Mouse (Mus musculus) NIH3T3 (cell line): ENCODE results near the gene Kat8.

Experiments used
- DNase-seq: peaks from one replicate; pipeline ENCODE4 v3.0.0-alpha.2; 2012; ENCODE audit warnings: low read depth

Kat8 gene

GRCm38 (mm10) chr7:127897542-127897941 lies 14.8 kb upstream of the Kat8 start:
- DNase-seq = no peak

- DNase-seq = no peak
Observed at GRCm38 (mm10) chr7:127898179-127898956, 13.9 kb upstream of the Kat8 start.

- DNase-seq = no peak
Observed at GRCm38 (mm10) chr7:127899997-127900396, 12.3 kb upstream of the Kat8 start.

GRCm38 (mm10) chr7:127901772-127902171 lies 10.5 kb upstream of the Kat8 start:
- no peak for DNase-seq

GRCm38 (mm10) chr7:127903971-127904796 lies 8.1 kb upstream of the Kat8 start, which contains the start of gene Bckdk:
Gene Bckdk (plus strand): TSS chr7:127904082.
- peak; percentile 90 for DNase-seq

GRCm38 (mm10) chr7:127907939-127908338 lies 4.4 kb upstream of the Kat8 start:
- no peak for DNase-seq

GRCm38 (mm10) chr7:127908656-127909055 lies 3.7 kb upstream of the Kat8 start:
- DNase-seq = no peak

GRCm38 (mm10) chr7:127912938-127913337 lies 622 bp downstream of the Kat8 start:
- DNase-seq = no peak

- DNase-seq = no peak
Observed at GRCm38 (mm10) chr7:127915293-127915692, 3.0 kb downstream of the Kat8 start.

GRCm38 (mm10) chr7:127918203-127918602 lies 5.9 kb downstream of the Kat8 start:
- peak; percentile 66 for DNase-seq

GRCm38 (mm10) chr7:127919290-127919689 lies 7.0 kb downstream of the Kat8 start:
- DNase-seq = peak; percentile 38

- DNase-seq = peak; percentile 67
Observed at GRCm38 (mm10) chr7:127921516-127921915, 9.2 kb downstream of the Kat8 start.

GRCm38 (mm10) chr7:127922451-127923275 lies 10.3 kb downstream of the Kat8 start:
- DNase-seq = no peak

GRCm38 (mm10) chr7:127923714-127924113 lies 11.4 kb downstream of the Kat8 start:
- no peak for DNase-seq

GRCm38 (mm10) chr7:127925252-127925651 lies 12.9 kb downstream of the Kat8 start:
- DNase-seq = no peak

- DNase-seq = no peak
Observed at GRCm38 (mm10) chr7:127926066-127926465, 13.8 kb downstream of the Kat8 start.

GRCm38 (mm10) chr7:127926846-127927245 lies 14.5 kb downstream of the Kat8 start:
- DNase-seq = no peak

- DNase-seq = no peak
Observed at GRCm38 (mm10) chr7:127927726-127928125, 15.4 kb downstream of the Kat8 start.

- DNase-seq = no peak
Observed at GRCm38 (mm10) chr7:127928596-127928995, 16.3 kb downstream of the Kat8 start.

- DNase-seq = no peak
Observed at GRCm38 (mm10) chr7:127929923-127930322, 17.6 kb downstream of the Kat8 start, which contains the start of gene Prss8. Gene Prss8 (minus strand): TSS chr7:127930104.

- no peak for DNase-seq
Observed at GRCm38 (mm10) chr7:127930636-127931035, 18.3 kb downstream of the Kat8 start.
